Mouse (Mus musculus): Measurements from ENCODE around the gene Wfikkn1. TPM values are rescaled to one million over a fixed set of nuclear protein-coding genes. Genes with fewer than 3 reads are reported as not detected.

The Wfikkn1 gene
- total RNA-seq, 2 experiments from 2014 or later = 1.3 to 2.1 TPM

DNA sequence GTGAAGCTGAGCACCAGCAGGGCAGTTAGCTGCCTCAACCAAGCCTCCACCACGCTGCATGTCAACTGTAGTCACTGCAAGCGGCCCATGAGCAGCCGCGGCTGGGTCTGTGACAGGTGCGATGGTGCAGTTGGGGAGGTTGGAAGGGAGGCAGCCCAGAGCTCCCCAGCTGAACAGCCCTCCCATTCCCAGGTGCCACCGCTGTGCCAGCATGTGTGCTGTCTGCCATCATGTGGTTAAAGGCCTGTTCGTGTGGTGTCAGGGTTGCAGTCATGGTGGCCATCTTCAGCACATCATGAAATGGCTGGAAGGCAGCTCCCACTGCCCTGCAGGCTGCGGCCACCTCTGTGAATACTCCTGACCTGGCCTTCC lies 52.4 kb downstream of the Wfikkn1 start:
- no peak for ATAC-seq (replicated peaks; ENCODE audit: poor library complexity, severe bottlenecking)

Other genes with a start within 250 kb of the Wfikkn1 start
Only the 30 nearest of the 31 such genes appear.
- not detected in 2 replicates for gene Gng13, start 163.7 kb downstream of the Wfikkn1 start, total RNA-seq (2014; fragmentation: Nextera tagmentation)
- not detected in 2 replicates for gene Gng13, start 163.7 kb downstream of the Wfikkn1 start, total RNA-seq (2017)
- 16.8 and 29.8 TPM in 2 replicates for gene Chtf18, start 153.4 kb downstream of the Wfikkn1 start, total RNA-seq (2014; fragmentation: Nextera tagmentation)
- 17.0 and 22.4 TPM in 2 replicates for gene Chtf18, start 153.4 kb downstream of the Wfikkn1 start, total RNA-seq (2017)
- 10.9 and 15.6 TPM in 2 replicates for gene Rpusd1, start 153.2 kb downstream of the Wfikkn1 start, total RNA-seq (2014; fragmentation: Nextera tagmentation)
- 4.2 and 6.6 TPM in 2 replicates for gene Rpusd1, start 153.2 kb downstream of the Wfikkn1 start, total RNA-seq (2017)
- not detected in 2 replicates for gene Mslnl, start 144.8 kb downstream of the Wfikkn1 start, total RNA-seq (2014; fragmentation: Nextera tagmentation)
- not detected in 2 replicates for gene Mslnl, start 144.8 kb downstream of the Wfikkn1 start, total RNA-seq (2017)
- not detected in 2 replicates for gene Msln, start 126.5 kb downstream of the Wfikkn1 start, total RNA-seq (2014; fragmentation: Nextera tagmentation)
- gene Msln, start 126.5 kb downstream of the Wfikkn1 start, total RNA-seq (2017) = not detected in 2 replicates
- gene Narfl, start 107.1 kb downstream of the Wfikkn1 start, total RNA-seq (2014; fragmentation: Nextera tagmentation) = 22.8 and 23.5 TPM in 2 replicates
- 15.0 and 17.4 TPM in 2 replicates for gene Narfl, start 107.1 kb downstream of the Wfikkn1 start, total RNA-seq (2017)
- gene Haghl, start 95.2 kb downstream of the Wfikkn1 start, total RNA-seq (2014; fragmentation: Nextera tagmentation) = 24.1 and 27.6 TPM in 2 replicates
- 13.8 and 19.4 TPM in 2 replicates for gene Haghl, start 95.2 kb downstream of the Wfikkn1 start, total RNA-seq (2017)
- 0.45 TPM in 1 of 2 replicates, not detected in the other for gene Ccdc78, start 94.3 kb downstream of the Wfikkn1 start, total RNA-seq (2014; fragmentation: Nextera tagmentation)
- gene Ccdc78, start 94.3 kb downstream of the Wfikkn1 start, total RNA-seq (2017) = 0.52 TPM in 1 of 2 replicates, not detected in the other
- gene Fam173a, start 88.0 kb downstream of the Wfikkn1 start, total RNA-seq (2014; fragmentation: Nextera tagmentation) = 85.3 and 92.7 TPM in 2 replicates
- 31.9 and 43.1 TPM in 2 replicates for gene Fam173a, start 88.0 kb downstream of the Wfikkn1 start, total RNA-seq (2017)
- gene AC134908.4, start 85.2 kb downstream of the Wfikkn1 start, total RNA-seq (2014; fragmentation: Nextera tagmentation) = not detected in 2 replicates
- gene AC134908.4, start 85.2 kb downstream of the Wfikkn1 start, total RNA-seq (2017) = not detected in 2 replicates
- gene Metrn, start 83.7 kb downstream of the Wfikkn1 start, total RNA-seq (2014; fragmentation: Nextera tagmentation) = 15.8 and 23.3 TPM in 2 replicates
- 33.5 and 64.4 TPM in 2 replicates for gene Metrn, start 83.7 kb downstream of the Wfikkn1 start, total RNA-seq (2017)
- gene Fbxl16, start 71.8 kb downstream of the Wfikkn1 start, total RNA-seq (2014; fragmentation: Nextera tagmentation) = not detected in 2 replicates
- gene Fbxl16, start 71.8 kb downstream of the Wfikkn1 start, total RNA-seq (2017) = not detected in 2 replicates
- gene Wdr24, start 57.2 kb downstream of the Wfikkn1 start, total RNA-seq (2014; fragmentation: Nextera tagmentation) = 12.5 and 16.9 TPM in 2 replicates
- 14.8 and 19.3 TPM in 2 replicates for gene Wdr24, start 57.2 kb downstream of the Wfikkn1 start, total RNA-seq (2017)
- gene Jmjd8, start 52.0 kb downstream of the Wfikkn1 start, total RNA-seq (2014; fragmentation: Nextera tagmentation) = 19.5 and 23.1 TPM in 2 replicates
- 15.2 and 23.4 TPM in 2 replicates for gene Jmjd8, start 52.0 kb downstream of the Wfikkn1 start, total RNA-seq (2017)
- 112 and 131 TPM in 2 replicates for gene Stub1, start 47.5 kb downstream of the Wfikkn1 start, total RNA-seq (2014; fragmentation: Nextera tagmentation)
- 99.3 and 101 TPM in 2 replicates for gene Stub1, start 47.5 kb downstream of the Wfikkn1 start, total RNA-seq (2017)
- 1.1 and 3.0 TPM in 2 replicates for gene Rhbdl1, start 43.6 kb downstream of the Wfikkn1 start, total RNA-seq (2014; fragmentation: Nextera tagmentation)
- gene Rhbdl1, start 43.6 kb downstream of the Wfikkn1 start, total RNA-seq (2017) = not detected in 2 replicates
- gene Gm20683, start 39.1 kb downstream of the Wfikkn1 start, total RNA-seq (2014; fragmentation: Nextera tagmentation) = 1.2 TPM in 1 of 2 replicates, not detected in the other
- gene Gm20683, start 39.1 kb downstream of the Wfikkn1 start, total RNA-seq (2017) = 0.41 and 1.2 TPM in 2 replicates
- gene Rhot2, start 36.0 kb downstream of the Wfikkn1 start, total RNA-seq (2014; fragmentation: Nextera tagmentation) = 28.3 and 35.5 TPM in 2 replicates
- gene Rhot2, start 36.0 kb downstream of the Wfikkn1 start, total RNA-seq (2017) = 11.9 and 17.8 TPM in 2 replicates
- 64.7 and 66.9 TPM in 2 replicates for gene Wdr90, start 19.4 kb downstream of the Wfikkn1 start, total RNA-seq (2014; fragmentation: Nextera tagmentation)
- 11.8 and 15.0 TPM in 2 replicates for gene Wdr90, start 19.4 kb downstream of the Wfikkn1 start, total RNA-seq (2017)
- 30.4 and 58.6 TPM in 2 replicates for gene Mcrip2, start 12.1 kb downstream of the Wfikkn1 start, total RNA-seq (2014; fragmentation: Nextera tagmentation)
- gene Mcrip2, start 12.1 kb downstream of the Wfikkn1 start, total RNA-seq (2017) = 11.2 and 25.8 TPM in 2 replicates
- gene Mettl26, start 5.8 kb downstream of the Wfikkn1 start, total RNA-seq (2014; fragmentation: Nextera tagmentation) = 23.4 and 27.7 TPM in 2 replicates
- gene Mettl26, start 5.8 kb downstream of the Wfikkn1 start, total RNA-seq (2017) = 9.7 and 15.2 TPM in 2 replicates
- 9.4 and 15.9 TPM in 2 replicates for gene Rab40c, start 38.9 kb upstream of the Wfikkn1 start, total RNA-seq (2014; fragmentation: Nextera tagmentation)
- 7.2 and 11.8 TPM in 2 replicates for gene Rab40c, start 38.9 kb upstream of the Wfikkn1 start, total RNA-seq (2017)
- 63.5 and 87.9 TPM in 2 replicates for gene Pigq, start 64.1 kb upstream of the Wfikkn1 start, total RNA-seq (2014; fragmentation: Nextera tagmentation)
- gene Pigq, start 64.1 kb upstream of the Wfikkn1 start, total RNA-seq (2017) = 32.4 and 37.1 TPM in 2 replicates
- gene Nhlrc4, start 64.1 kb upstream of the Wfikkn1 start, total RNA-seq (2014; fragmentation: Nextera tagmentation) = not detected in 2 replicates
- not detected in 2 replicates for gene Nhlrc4, start 64.1 kb upstream of the Wfikkn1 start, total RNA-seq (2017)
- gene A930017K11Rik, start 71.7 kb upstream of the Wfikkn1 start, total RNA-seq (2014; fragmentation: Nextera tagmentation) = not detected in 2 replicates
- gene A930017K11Rik, start 71.7 kb upstream of the Wfikkn1 start, total RNA-seq (2017) = not detected in 2 replicates
- gene Capn15, start 104.9 kb upstream of the Wfikkn1 start, total RNA-seq (2014; fragmentation: Nextera tagmentation) = 12.5 and 16.4 TPM in 2 replicates
- gene Capn15, start 104.9 kb upstream of the Wfikkn1 start, total RNA-seq (2017) = 3.2 and 5.3 TPM in 2 replicates
- gene Rab11fip3, start 188.7 kb upstream of the Wfikkn1 start, total RNA-seq (2014; fragmentation: Nextera tagmentation) = 1.3 and 3.6 TPM in 2 replicates
- gene Rab11fip3, start 188.7 kb upstream of the Wfikkn1 start, total RNA-seq (2017) = 0.46 and 0.60 TPM in 2 replicates
- 5.7 and 13.3 TPM in 2 replicates for gene Decr2, start 209.5 kb upstream of the Wfikkn1 start, total RNA-seq (2014; fragmentation: Nextera tagmentation)
- gene Decr2, start 209.5 kb upstream of the Wfikkn1 start, total RNA-seq (2017) = 14.8 and 17.0 TPM in 2 replicates
- 74.1 and 75.1 TPM in 2 replicates for gene Nme4, start 214.7 kb upstream of the Wfikkn1 start, total RNA-seq (2014; fragmentation: Nextera tagmentation)
- gene Nme4, start 214.7 kb upstream of the Wfikkn1 start, total RNA-seq (2017) = 41.2 and 43.4 TPM in 2 replicates
- gene Tmem8, start 232.4 kb upstream of the Wfikkn1 start, total RNA-seq (2014; fragmentation: Nextera tagmentation) = 5.3 and 8.6 TPM in 2 replicates
- 2.1 and 3.7 TPM in 2 replicates for gene Tmem8, start 232.4 kb upstream of the Wfikkn1 start, total RNA-seq (2017)

All from granulocyte monocyte progenitor cell, adult 5-6 weeks (primary cell).